Mouse (Mus musculus): ENCODE data around the gene Bcl2.
"Not testable (repeated sequence)": the region's sequence is repeated elsewhere in the genome, so short reads cannot be mapped to it uniquely, and the experiment has no call there.

The Bcl2 gene

DNA sequence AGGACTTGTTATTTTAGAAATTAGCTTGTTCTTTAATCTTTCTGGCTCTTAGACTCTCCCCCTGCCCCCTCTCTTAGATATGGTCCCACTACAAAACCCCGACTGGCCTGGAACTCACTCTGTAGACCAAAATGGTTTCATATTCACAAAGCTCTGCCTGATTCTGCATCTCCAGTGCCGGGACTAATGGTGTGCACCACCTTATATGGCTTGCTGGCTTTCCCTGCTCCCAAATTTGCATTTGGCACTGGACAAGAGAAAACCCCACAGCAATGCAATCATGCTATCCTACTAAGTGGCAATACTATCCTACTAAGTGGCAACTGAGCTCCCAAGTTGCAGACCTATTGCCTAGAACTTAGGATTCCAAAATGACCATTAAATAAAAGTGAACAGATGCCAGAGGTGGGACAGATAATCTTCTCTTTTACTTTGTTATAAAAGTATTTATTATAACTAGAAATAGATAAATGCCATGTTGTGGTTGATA lies 154.9 kb downstream of the Bcl2 start:
- no peak for DNase-seq (ENCODE audit: low spot score in 2 of 2)

GRCm38 (mm10) chr1:106555498-106556168 lies 158.4 kb downstream of the Bcl2 start:
- no peak for DNase-seq (ENCODE audit: low spot score in 2 of 2)

DNA sequence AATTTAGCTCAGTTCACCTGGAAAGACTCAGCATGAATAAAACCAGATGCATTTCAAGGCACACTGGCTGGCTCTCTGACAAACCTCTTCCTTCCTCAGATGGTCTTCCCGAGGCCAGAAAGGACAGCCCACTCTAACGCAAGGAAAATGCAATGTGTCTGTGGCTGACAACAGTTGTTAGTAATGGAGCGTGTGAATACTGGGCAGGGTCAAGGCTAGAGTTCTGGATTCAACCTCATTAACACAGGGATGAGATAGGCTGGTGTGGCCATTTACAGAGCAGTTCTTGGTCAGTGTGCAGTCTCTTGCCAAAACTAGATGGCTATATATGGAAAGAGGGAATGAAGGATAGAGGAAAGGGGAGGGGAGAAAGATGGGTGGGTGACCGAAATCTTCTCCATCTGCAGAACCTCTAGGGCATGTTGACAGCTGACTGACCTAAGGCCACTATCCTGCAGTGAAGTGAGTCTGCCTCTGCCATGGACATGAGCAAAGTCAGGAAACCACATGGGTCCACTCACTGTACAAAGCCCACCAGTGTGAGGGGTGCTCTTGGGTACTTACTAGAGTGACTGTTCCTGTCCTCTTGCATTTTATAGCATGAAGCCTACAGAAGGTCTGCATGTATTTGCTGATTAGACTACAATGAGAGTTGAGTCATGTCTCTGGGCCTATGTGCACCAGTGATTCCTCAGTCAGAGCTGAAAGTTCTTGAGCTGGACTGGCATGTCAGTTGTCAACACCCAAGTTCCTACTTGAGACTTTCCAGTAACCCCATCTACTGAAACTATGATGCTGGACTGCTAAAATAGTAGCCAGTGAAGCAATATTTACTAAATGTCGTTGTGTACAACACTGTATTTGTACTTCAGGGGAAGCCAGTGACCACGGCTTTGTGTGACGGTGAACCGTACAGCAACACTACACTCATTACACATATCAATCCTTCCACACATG lies 159.9 kb downstream of the Bcl2 start:
- no peak for DNase-seq (ENCODE audit: low spot score in 2 of 2)

- no peak for DNase-seq (ENCODE audit: low spot score in 2 of 2)
Measured at GRCm38 (mm10) chr1:106552856-106553255, 161.2 kb downstream of the Bcl2 start.

DNA sequence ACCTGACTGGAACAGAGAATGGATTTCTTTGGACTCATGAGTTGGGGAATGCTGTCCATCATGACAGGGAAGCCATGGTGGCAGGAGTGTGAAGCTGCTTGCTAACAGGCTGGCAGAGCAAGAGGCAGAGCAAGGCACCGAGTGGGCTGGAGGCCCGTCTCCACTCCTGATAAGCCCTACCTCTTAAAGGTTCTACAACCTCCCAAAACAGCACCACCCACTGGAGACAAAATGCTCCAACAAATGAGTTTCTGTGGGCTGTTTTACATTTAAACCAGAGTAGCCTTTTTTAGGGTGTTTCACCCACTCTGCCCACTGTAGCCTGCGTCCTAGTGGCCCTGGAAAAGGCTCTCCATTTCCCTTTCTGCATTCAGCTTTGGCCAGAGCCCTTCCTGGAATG lies 163.5 kb downstream of the Bcl2 start:
- DNase-seq (ENCODE audit: low spot score in 2 of 2), result no peak

DNA sequence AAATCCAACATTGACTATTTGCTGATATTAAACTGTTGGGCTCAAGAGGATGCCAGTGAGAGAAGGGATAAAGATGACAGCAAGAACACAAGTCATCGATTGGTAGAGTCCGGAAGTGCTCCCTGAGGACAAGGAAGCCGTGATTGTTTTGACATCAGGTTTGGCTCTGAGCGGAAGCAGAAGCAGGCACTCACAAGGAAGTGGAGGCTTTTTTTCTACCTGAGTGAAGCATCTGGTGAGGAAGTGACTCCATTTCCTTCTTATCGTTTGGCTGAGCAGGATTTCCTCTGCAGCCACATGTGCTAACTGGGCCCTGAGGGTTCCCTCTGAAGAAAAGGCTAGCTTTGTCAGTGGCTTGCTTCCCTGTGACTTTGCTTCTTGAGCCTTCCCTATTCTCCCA lies 165.0 kb downstream of the Bcl2 start:
- DNase-seq (ENCODE audit: low spot score in 2 of 2), result no peak

DNA sequence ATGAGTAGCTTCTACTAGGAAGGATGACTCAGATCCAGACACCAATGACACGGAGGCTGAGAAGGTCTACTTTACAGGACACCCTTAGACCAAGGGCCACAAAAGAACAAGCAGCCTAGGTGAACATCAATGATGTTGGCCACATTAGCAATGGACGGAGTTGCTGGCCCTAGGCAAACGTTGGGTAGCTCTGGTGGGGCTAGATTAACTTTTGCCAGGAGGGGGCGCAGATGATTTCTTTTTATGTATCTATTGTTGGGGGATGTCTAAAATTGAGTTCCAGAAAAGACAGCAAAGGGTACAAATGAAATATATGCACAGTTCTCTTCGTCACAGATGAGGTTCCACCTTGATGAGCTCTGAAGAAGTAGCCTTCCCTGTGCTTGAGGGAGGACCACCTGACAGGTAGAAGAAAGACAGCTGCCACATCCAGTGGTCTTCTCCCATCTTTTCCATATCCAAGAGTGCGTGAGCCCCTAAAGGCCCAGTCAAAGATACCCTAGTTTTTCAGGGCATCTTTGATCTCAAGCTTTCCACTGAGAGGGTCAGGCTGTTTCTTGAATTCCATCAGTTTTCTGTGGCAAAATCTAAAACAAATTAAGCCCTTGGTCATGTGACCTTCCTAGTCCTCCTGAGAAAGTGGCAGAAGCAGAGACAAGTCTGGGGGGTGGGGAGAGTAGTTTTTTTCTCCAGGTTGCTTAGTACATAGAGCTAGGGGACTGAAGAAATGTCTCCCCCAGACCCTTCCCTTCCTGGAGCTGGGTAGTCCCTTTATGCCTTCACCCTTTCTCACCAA lies 169.1 kb downstream of the Bcl2 start:
- no peak for DNase-seq (ENCODE audit: low spot score in 2 of 2)

GRCm38 (mm10) chr1:106542731-106543130 lies 171.3 kb downstream of the Bcl2 start:
- peak in 1 of 2 experiments; percentile 31 for DNase-seq (ENCODE audit: low spot score in 2 of 2)

GRCm38 (mm10) chr1:106541851-106542250 lies 172.2 kb downstream of the Bcl2 start:
- no peak for DNase-seq (ENCODE audit: low spot score in 2 of 2)

GRCm38 (mm10) chr1:106540130-106540529 lies 173.9 kb downstream of the Bcl2 start:
- no peak for DNase-seq (ENCODE audit: low spot score in 2 of 2)

- no peak for DNase-seq (ENCODE audit: low spot score in 2 of 2)
Measured at GRCm38 (mm10) chr1:106539029-106539428, 175.0 kb downstream of the Bcl2 start.

GRCm38 (mm10) chr1:106534835-106535234 lies 179.2 kb downstream of the Bcl2 start:
- not testable (repeated sequence) for DNase-seq (ENCODE audit: low spot score in 2 of 2)

DNA sequence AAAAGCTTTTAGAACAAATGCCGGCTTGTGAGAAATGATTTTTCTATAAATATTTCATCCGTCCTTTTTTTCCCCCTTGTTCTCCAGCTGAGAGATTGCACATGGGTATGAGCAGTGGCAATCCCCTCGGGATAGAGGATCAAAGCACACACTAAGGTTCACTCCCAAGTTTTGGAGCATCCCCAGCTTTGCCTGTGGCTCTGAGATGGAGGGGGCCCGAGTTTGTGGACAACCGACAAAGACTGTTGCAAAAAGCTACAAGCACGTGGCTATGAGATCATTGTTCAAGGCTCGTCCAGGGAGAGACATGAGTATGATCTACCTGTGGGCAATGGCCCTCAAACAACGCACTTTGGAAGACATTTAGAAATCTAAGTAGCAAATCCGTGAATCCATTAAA lies 184.5 kb downstream of the Bcl2 start:
- no peak for DNase-seq (ENCODE audit: low spot score in 2 of 2)

- DNase-seq (ENCODE audit: low spot score in 2 of 2), result no peak
Measured at GRCm38 (mm10) chr1:106527537-106527936, 186.5 kb downstream of the Bcl2 start.

DNA sequence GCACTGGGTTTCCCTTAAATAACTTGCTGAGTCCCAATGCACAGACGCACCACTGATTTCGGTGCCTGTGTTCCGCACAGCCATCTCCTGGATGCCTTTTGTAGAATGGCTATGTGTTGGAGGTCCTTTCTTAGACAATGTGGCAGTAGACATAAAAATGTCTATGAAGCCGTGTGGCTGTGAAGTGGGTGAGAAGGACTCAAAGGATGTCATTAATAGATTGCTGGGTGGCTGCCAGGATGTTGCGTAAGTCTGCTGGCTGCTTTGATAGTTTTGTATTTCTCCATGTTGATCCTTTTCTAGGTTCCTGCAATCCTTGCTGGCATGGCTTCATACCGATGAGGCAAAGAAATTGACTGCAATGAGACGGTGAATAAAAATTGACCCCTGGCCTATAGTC lies 187.3 kb downstream of the Bcl2 start:
- no peak for DNase-seq (ENCODE audit: low spot score in 2 of 2)

- no peak for DNase-seq (ENCODE audit: low spot score in 2 of 2)
Measured at GRCm38 (mm10) chr1:106526112-106526511, 188.0 kb downstream of the Bcl2 start.

GRCm38 (mm10) chr1:106523741-106524140 lies 190.3 kb downstream of the Bcl2 start:
- no peak for DNase-seq (ENCODE audit: low spot score in 2 of 2)

- DNase-seq (ENCODE audit: low spot score in 2 of 2), result no peak
Measured at GRCm38 (mm10) chr1:106523009-106523408, 191.1 kb downstream of the Bcl2 start.

GRCm38 (mm10) chr1:106517591-106518177 lies 196.4 kb downstream of the Bcl2 start:
- DNase-seq (ENCODE audit: low spot score in 2 of 2), result no peak

- DNase-seq (ENCODE audit: low spot score in 2 of 2), result no peak
Measured at GRCm38 (mm10) chr1:106517099-106517498, 197.0 kb downstream of the Bcl2 start.

- DNase-seq (ENCODE audit: low spot score in 2 of 2), result no peak
Measured at GRCm38 (mm10) chr1:106515611-106516010, 198.5 kb downstream of the Bcl2 start.

All from frontal cortex, postnatal 10 days (tissue).